9 mouse cellular contexts compared by ENCODE assay signal in the genomic region with DNA sequence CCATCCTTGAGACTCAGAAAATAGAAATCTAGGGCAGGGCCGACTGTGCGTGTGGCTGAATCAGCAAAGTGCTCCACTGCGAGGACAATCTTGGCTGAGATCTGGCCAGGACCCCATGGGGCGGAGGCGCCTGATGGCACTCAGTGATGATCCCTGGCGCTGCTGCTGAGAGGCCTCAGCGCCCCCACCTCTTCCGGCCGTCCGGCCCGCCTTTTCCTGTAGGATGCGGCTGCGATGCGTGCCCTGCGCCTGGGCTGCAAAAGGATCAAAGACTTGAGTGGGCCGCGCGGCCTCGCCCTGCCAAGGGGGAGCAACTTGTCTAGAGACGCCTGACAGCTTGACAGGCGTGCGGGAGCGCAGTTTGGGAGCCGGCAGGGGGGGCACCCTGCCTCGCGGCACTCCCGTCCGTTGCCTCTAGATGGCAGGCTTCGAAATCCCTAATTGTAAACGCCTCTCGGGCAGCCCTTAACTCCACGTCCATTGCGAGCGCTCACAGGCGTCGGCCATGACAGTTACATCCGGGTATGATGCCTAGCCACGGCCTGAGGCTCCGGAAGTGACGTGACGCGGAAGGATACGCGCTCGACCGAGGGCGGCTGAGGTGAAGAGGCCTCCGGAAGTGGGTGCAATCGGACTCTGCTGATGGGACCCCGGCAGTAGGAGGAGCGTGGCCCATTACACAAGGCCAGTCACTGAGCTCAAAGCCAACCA. TPM values are rescaled to one million over a fixed set of nuclear protein-coding genes. Genes with fewer than 3 reads are reported as not detected.
DNase-seq lines count a peak whose midpoint lies in the region; ATAC-seq and TF ChIP-seq lines count a peak whose summit lies in the region.
"Had no signal": no experiment of that assay in that cellular context is flagged by ENCODE, and none has a peak within 500 bp of the region (broad histone marks: within the 10 kb centered on the region; RNA-seq: fewer than 3 reads in every experiment).

No protein-coding gene starts in this region.

- peak overlapping the region; percentile 68 for H3K4me2 ChIP-seq in hindbrain, embryonic 14.5 days (replicated peaks)
- H3K4me2 ChIP-seq in lung, postnatal 0 days (replicated peaks; ENCODE audit: low read depth, low read length), result peak overlapping the region; percentile 69

- peak; percentile 74 for TF ChIP-seq CTCF in lung, postnatal 0 days (IDR thresholded peaks at IDR 0.05)

- H3K4me1 ChIP-seq in hindbrain, embryonic 14.5 days (replicated peaks; ENCODE audit: control insufficient read depth, insufficient read depth, low read length), result no peaks in the 10 kb centered on the region
- H3K4me1 ChIP-seq in lung, postnatal 0 days (ENCODE audit: insufficient read depth, low read depth, low read length), result no peaks in the 10 kb centered on the region

- peak; percentile 96 for DNase-seq in WW6 (ENCODE audit: low read depth, low spot score)
- peak; percentile 88 to 95 for DNase-seq in cerebellum, postnatal 4 days (ENCODE audit: low spot score in 2 of 2)
- DNase-seq in frontal cortex, postnatal 36 days (ENCODE audit: low spot score in 2 of 2), result peak; percentile 76 to 90
- peak; percentile 100 for DNase-seq in hindbrain, embryonic 14.5 days (ENCODE audit: low spot score)
- DNase-seq in layer of hippocampus, postnatal 14 days (ENCODE audit: low spot score in 2 of 2), result peak; percentile 90 to 93
- peak; percentile 98 for DNase-seq in lung, postnatal 0 days (ENCODE audit: low spot score)
- peak; percentile 82 for DNase-seq in ovary, postnatal 14 days (ENCODE audit: low spot score)
- DNase-seq in thymus, postnatal 0 days (ENCODE audit: low spot score), result peak; percentile 96

- peak overlapping the region; percentile 58 for H3K9ac ChIP-seq in hindbrain, embryonic 14.5 days
- no peak overlapping the region for H3K9ac ChIP-seq in lung, postnatal 0 days (replicated peaks; ENCODE audit: low read depth)

- 0 out of 2 replicates have a peak, but pooled peaks have one; percentile 67 for TF ChIP-seq EP300 in lung, postnatal 0 days (IDR thresholded peaks at IDR 0.05)

- H3K9me3 ChIP-seq in hindbrain, embryonic 14.5 days (ENCODE audit: control insufficient read depth, low read length), result no peaks in the 10 kb centered on the region
- no peaks in the 10 kb centered on the region for H3K9me3 ChIP-seq in lung, postnatal 0 days (ENCODE audit: low read length)

- ATAC-seq in hindbrain, embryonic 14.5 days (ENCODE audit: low FRiP score), result peak; percentile 98
- peak; percentile 97 for ATAC-seq in lung, postnatal 0 days

- no peaks in the 10 kb centered on the region for H3K36me3 ChIP-seq in hindbrain, embryonic 14.5 days (replicated peaks; ENCODE audit: control insufficient read depth, insufficient read depth)
- H3K36me3 ChIP-seq in lung, postnatal 0 days (ENCODE audit: insufficient read depth, low read length), result no peaks in the 10 kb centered on the region

- H3K27me3 ChIP-seq in hindbrain, embryonic 14.5 days (ENCODE audit: control insufficient read depth, insufficient read depth, low read length), result peaks cover 69% of the 10 kb centered on the region
- H3K27me3 ChIP-seq in lung, postnatal 0 days (replicated peaks; ENCODE audit: insufficient read depth, low read length), result peaks cover 12% of the 10 kb centered on the region; the same call in 1 of the 2 replicates

- 3% methylated on average over 51 of the region's 51 CpGs for WGBS in hindbrain, embryonic 14.5 days
- 2% methylated on average over 51 of the region's 51 CpGs for WGBS in lung, postnatal 0 days

- H3K27ac ChIP-seq in hindbrain, embryonic 14.5 days, result peak overlapping the region; percentile 92
- peak overlapping the region; percentile 78 for H3K27ac ChIP-seq in lung, postnatal 0 days (ENCODE audit: low read length)
- H3K27ac ChIP-seq: macrophage had no signal

- peak overlapping the region; percentile 46 for H3K4me3 ChIP-seq in hindbrain, embryonic 14.5 days (replicated peaks; ENCODE audit: low read length)
- H3K4me3 ChIP-seq in lung, postnatal 0 days (ENCODE audit: low read depth, low read length), result peak overlapping the region; percentile 43

RNA-seq across cellular contexts. Expression of gene Zfp518a, which starts 21.4 kb away (rescaled TPM):
- 8.3 and 9.8 TPM in 2 replicates for polyA plus RNA-seq in hindbrain, embryonic 14.5 days (2014; fragmentation: Nextera tagmentation; extraction: Ambion mirVana)
- 1 to 10 TPM; 7.8 to 8.3 TPM for total RNA-seq in layer of hippocampus, postnatal 14 days (2021)
- 5.9 and 6.7 TPM in 2 replicates for polyA plus RNA-seq in lung, postnatal 0 days (2015; fragmentation: Nextera tagmentation; extraction: Ambion mirVana)
- 10.7 and 12.8 TPM in 2 replicates for polyA plus RNA-seq in thymus, postnatal 0 days (2015; fragmentation: Nextera tagmentation; extraction: Ambion mirVana)

RNA-seq across cellular contexts. Expression of gene Ccnj, which starts 42.0 kb away (rescaled TPM):
- polyA plus RNA-seq in hindbrain, embryonic 14.5 days (2014; fragmentation: Nextera tagmentation; extraction: Ambion mirVana), result 11.7 and 13.3 TPM in 2 replicates
- total RNA-seq in layer of hippocampus, postnatal 14 days (2021), result 1 to 10 TPM; 8.2 to 8.4 TPM
- polyA plus RNA-seq in lung, postnatal 0 days (2015; fragmentation: Nextera tagmentation; extraction: Ambion mirVana), result 12.7 and 14.8 TPM in 2 replicates
- polyA plus RNA-seq in thymus, postnatal 0 days (2015; fragmentation: Nextera tagmentation; extraction: Ambion mirVana), result 7.6 and 8.7 TPM in 2 replicates

Comparison
In these comparisons a context has a peak if more than half of its experiments do, and no peak if none do; other contexts are left out.
1. Peak in every context shown above with its lines: DNase-seq, ATAC-seq, H3K4me3 ChIP-seq and H3K27ac ChIP-seq.